Mouse (Mus musculus) thymus, adult 2 months (tissue): ENCODE data around the gene Pkdrej. TPM values are rescaled to one million over a fixed set of nuclear protein-coding genes. Genes with fewer than 3 reads are reported as not detected.

Experiments
- DNase-seq: peaks from one replicate; pipeline ENCODE4 v3.0.0; 2021
- H3K27ac ChIP-seq: fragments of 200-500 bp; 2 replicates; pipeline ENCODE4 v1.5.1; 2012; ENCODE audit warnings: low read length, control low read depth; ENCODE audit not compliant: control insufficient read depth, insufficient read depth
- H3K27me3 ChIP-seq: fragments of 200-500 bp; 2 replicates; pipeline ENCODE4 v1.6.1; 2012; ENCODE audit warnings: mild to moderate bottlenecking, low read length, moderate library complexity, mixed read lengths; ENCODE audit not compliant: control insufficient read depth, insufficient read depth
- H3K36me3 ChIP-seq: fragments of 200-500 bp; 2 replicates; pipeline ENCODE4 v1.6.1; 2012; ENCODE audit warnings: mild to moderate bottlenecking, low read length, moderate library complexity; ENCODE audit not compliant: control insufficient read depth, insufficient read depth
- H3K4me1 ChIP-seq: fragments of 200-500 bp; replicated peaks from 2 replicates; pipeline ENCODE4 v1.6.1; 2012; ENCODE audit warnings: low read length; ENCODE audit not compliant: control insufficient read depth, insufficient read depth
- H3K4me3 ChIP-seq: fragments of 200-500 bp; 2 replicates; pipeline ENCODE4 v1.5.1; 2012; ENCODE audit warnings: mild to moderate bottlenecking, low read length, control low read depth, moderate library complexity; ENCODE audit not compliant: control insufficient read depth, insufficient read depth
- CTCF ChIP-seq: fragments of 200-500 bp; IDR thresholded peaks from 2 replicates; pipeline ENCODE4 v1.5.1; 2012; ENCODE audit warnings: mild to moderate bottlenecking, control low read depth, low read length, moderate library complexity, borderline replicate concordance; ENCODE audit not compliant: control insufficient read depth, poor library complexity, insufficient read depth; ENCODE audit errors: extremely low read depth
- POLR2A ChIP-seq: fragments of 200-500 bp; IDR thresholded peaks from 2 replicates; pipeline ENCODE4 v1.6.1; 2012; ENCODE audit warnings: mild to moderate bottlenecking, low read length, control low read depth, moderate library complexity; ENCODE audit not compliant: control insufficient read depth, poor library complexity, insufficient read depth; ENCODE audit errors: extremely low read depth
- WGBS: fragments of 180-500 bp; shearing (Covaris S2); methylation state at CpG from one replicate; pipeline ENCODE4 v1.1.7; 2018; 5-methylcytosine and 5-hydroxymethylcytosine counted together
- polyA plus RNA-seq: library from polyadenylated mRNA; depleted of rRNA; stranded (reverse); fragments of >200 nt; gene quantifications from 2 replicates; pipeline ENCODE4 v1.2.3, GENCODE M21; 2012

Pkdrej gene
- polyA plus RNA-seq, 1 experiment, result 0.07 TPM

DNA sequence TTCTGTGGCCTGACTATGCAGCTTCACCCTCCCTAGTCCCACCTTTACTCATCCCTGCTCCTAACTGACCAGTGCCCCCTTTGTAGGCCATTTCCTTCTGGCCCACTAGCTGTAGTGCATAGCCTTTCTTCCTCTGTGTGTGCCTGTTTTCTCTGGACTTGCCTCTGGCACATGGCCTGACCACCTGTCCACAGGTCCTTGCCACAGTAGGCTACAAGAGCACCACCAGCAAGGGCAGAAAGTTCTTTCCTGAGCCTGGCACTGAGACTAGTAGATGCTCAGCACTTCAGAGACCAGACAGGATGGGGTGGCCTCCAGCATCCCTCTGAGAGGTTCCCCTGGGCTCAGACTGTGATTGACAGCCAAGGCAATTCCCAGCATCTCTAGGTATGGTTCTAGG, 23.5 kb upstream of the Pkdrej start:
- Histone ChIP-seq H3K4me3 (no peak overlapping the region), H3K27ac (no peak overlapping the region), H3K4me1 (no peaks in the 10 kb centered on the region), H3K36me3 (no peaks in the 10 kb centered on the region; the same call in 1 of the 2 replicates), H3K27me3 (no peaks in the 10 kb centered on the region)
- no peak for DNase-seq
- TF ChIP-seq CTCF, result no peak
- no peak for TF ChIP-seq POLR2A

DNA sequence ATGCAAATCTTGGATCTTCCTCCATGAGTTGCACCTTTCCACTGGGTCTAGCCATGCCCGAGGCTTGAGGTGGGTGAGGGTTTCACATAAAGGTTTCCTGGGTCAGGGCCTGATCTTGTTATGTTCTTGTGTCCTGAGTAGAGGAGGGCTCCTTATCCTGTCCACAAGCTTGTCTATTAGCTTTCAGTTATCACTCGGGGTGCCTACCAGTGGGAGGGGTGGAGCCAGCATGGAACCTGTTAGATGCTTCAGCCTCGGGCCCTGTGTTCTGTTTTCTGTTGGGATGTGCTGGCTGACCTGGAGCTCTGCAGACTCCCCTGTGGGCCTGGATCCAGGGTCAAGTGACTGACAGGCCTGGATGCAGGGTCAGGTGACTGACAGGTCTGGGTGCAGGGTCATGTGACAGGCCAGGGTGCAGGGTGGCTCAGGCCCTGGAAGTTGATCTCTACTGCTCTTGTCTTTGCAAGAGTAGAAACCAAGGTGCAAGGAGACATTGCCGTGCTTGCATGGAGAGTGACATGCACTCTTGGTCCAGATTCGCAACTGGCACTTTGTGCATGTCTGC, 20.3 kb upstream of the Pkdrej start:
- no peaks in the 10 kb centered on the region; the same call in 1 of the 2 replicates for H3K36me3 ChIP-seq
- DNase-seq, result no peak
- 93% methylated on average over 5 of the region's 5 CpGs for WGBS
- no peak overlapping the region for H3K27ac ChIP-seq
- H3K27me3 ChIP-seq, result no peaks in the 10 kb centered on the region
- H3K4me3 ChIP-seq, result no peak overlapping the region
- no peaks in the 10 kb centered on the region for H3K4me1 ChIP-seq
- TF ChIP-seq POLR2A (no peak), CTCF (no peak)

DNA sequence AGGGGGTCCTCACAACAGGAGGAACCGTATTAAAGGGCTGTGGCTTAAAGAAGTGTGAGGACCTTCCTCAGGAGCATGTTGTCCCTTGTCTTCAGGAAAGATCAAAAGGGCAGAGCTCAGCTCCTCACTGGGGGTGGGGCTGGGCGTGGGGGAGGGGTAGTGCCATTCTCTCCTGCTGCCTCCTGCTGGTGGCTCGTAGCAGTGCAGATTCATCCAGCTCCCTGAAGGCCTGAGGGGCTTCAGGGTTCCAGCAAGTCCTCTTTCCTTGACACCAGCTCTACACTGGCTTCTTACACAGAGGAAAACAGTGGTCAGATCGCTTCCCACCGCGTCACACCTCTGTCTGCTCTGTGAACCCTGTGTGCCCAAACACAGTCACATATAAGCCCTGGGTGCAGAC, 19.4 kb upstream of the Pkdrej start:
- Histone ChIP-seq H3K4me1 (no peaks in the 10 kb centered on the region), H3K27ac (no peak overlapping the region), H3K36me3 (no peaks in the 10 kb centered on the region; the same call in 1 of the 2 replicates), H3K4me3 (no peak overlapping the region), H3K27me3 (no peaks in the 10 kb centered on the region)
- TF ChIP-seq POLR2A (no peak), CTCF (peak; percentile 64; the same call in 1 of the 2 replicates)
- DNase-seq, result peak; percentile 44
- WGBS, result 78% methylated on average over 6 of the region's 6 CpGs

DNA sequence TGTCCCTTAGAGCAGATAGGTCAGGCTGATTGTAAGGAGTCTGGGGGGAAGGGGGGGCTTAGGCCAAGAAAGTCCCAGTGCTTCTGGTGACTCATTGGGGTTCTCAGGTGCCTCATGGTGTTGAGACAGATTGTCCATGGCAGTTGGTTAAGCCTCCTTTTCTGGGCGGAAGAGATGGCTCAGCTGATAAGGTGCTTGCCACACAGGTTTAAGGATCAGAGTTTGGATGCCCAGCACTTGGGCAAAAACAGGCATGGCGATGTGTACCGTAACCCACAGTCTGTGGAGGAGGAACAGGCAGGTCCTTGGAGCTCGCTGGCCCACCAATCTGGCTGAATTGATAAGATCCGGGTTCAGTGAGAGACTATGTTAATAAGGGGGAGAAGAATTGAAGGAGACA, 15.4 kb upstream of the Pkdrej start:
- H3K27ac ChIP-seq, result no peak overlapping the region
- no peak for DNase-seq
- WGBS, result 95% methylated on average over 5 of the region's 5 CpGs
- no peak for TF ChIP-seq POLR2A
- no peak for TF ChIP-seq CTCF
- H3K27me3 ChIP-seq, result no peaks in the 10 kb centered on the region
- H3K4me3 ChIP-seq, result no peak overlapping the region
- H3K4me1 ChIP-seq, result peaks cover 12% of the 10 kb centered on the region
- H3K36me3 ChIP-seq, result no peaks in the 10 kb centered on the region

DNA sequence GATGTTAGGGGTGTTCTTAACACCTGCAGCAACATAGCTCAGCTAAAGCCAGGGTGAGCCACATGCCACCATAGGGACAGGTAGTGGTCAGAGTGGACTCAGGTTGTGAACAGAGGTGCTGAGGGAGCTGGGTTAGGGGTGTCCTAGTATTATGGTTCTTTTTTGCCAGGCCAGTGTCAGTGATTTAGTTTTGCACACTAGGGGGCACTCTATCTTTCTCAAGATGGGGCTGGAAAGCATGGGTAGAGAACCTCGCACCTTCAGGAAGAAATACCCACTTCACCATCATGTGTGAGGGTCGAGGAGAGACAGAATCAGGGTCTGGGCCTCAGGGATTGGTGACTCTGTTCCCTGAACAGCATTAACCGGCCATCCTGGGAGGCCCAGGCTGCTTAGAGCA, 13.8 kb upstream of the Pkdrej start:
- Histone ChIP-seq H3K27ac (no peak overlapping the region), H3K4me3 (no peak overlapping the region), H3K4me1 (peaks cover 20% of the 10 kb centered on the region), H3K36me3 (no peaks in the 10 kb centered on the region), H3K27me3 (no peaks in the 10 kb centered on the region)
- TF ChIP-seq POLR2A (no peak), CTCF (peak; percentile 9; the same call in 1 of the 2 replicates)
- no peak for DNase-seq
- WGBS, result 77% methylated on average over 3 of the region's 3 CpGs

DNA sequence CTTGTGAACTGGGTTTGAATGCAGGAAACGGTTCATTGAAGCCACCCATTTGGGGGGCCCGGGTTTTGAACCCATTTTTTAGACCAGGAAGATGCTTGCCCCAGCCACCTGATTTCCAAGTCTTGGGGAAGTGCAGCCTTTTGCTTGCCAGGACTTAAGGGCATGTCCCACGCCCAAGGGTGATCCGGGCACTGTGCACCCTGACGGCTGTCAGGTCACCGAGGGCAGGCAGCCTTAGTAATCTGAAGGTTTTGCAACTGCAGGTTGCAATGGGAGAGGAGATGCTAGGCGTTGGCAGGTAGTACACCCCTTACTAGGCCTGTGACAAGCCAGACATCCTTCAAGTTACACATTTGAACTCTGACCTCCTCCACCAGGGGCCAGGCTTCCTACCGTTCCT, 11.1 kb upstream of the Pkdrej start:
- 59% methylated on average over 8 of the region's 8 CpGs for WGBS
- peak overlapping the region; percentile 25; the same call in 1 of the 2 replicates for H3K27ac ChIP-seq
- H3K4me1 ChIP-seq, result peaks cover 40% of the 10 kb centered on the region
- TF ChIP-seq POLR2A (no peak), CTCF (no peak)
- peak overlapping the region; percentile 84 for H3K4me3 ChIP-seq
- DNase-seq, result no peak
- no peaks in the 10 kb centered on the region for H3K27me3 ChIP-seq
- no peaks in the 10 kb centered on the region for H3K36me3 ChIP-seq
